Mouse (Mus musculus) stomach, embryonic 14.5 days (tissue): Measurements from ENCODE around the gene Rap1gap2. TPM values are rescaled to one million over a fixed set of nuclear protein-coding genes. Genes with fewer than 3 reads are reported as not detected.

Source experiments
- ATAC-seq: fragments of 200-750 bp; cut with Nextera tagmentation; 2 replicates; pipeline ENCODE4 v1.8.0; 2017; ENCODE audit warnings: low read depth, moderate TSS enrichment; ENCODE audit not compliant: insufficient number of reproducible peaks, insufficient read depth, low FRiP score
- H3K27ac ChIP-seq: fragments of 300-500 bp; sonication (generic); 2 replicates; pipeline ENCODE4 v1.5.1; 2014; ENCODE audit warnings: mild to moderate bottlenecking, low read length, moderate library complexity, mixed read lengths
- H3K27me3 ChIP-seq: fragments of 300-500 bp; sonication (generic); 2 replicates; pipeline ENCODE4 v1.6.1; 2014; ENCODE audit warnings: low read length, control low read depth, mixed read lengths; ENCODE audit not compliant: control insufficient read depth, insufficient read depth
- H3K36me3 ChIP-seq: fragments of 300-500 bp; sonication (generic); 2 replicates; pipeline ENCODE4 v1.6.1; 2014; ENCODE audit warnings: mild to moderate bottlenecking, control low read depth, low read length, moderate library complexity, mixed read lengths; ENCODE audit not compliant: control insufficient read depth, insufficient read depth
- H3K4me1 ChIP-seq: fragments of 300-500 bp; sonication (generic); 2 replicates; pipeline ENCODE4 v1.6.1; 2014; ENCODE audit warnings: low read length, control low read depth, mixed read lengths; ENCODE audit not compliant: control insufficient read depth, insufficient read depth
- H3K4me2 ChIP-seq: fragments of 300-500 bp; sonication (generic); replicated peaks from 2 replicates; pipeline ENCODE4 v1.6.1; 2014; ENCODE audit warnings: low read depth, low read length, control low read depth
- H3K4me3 ChIP-seq: fragments of 300-500 bp; sonication (generic); 2 replicates; pipeline ENCODE4 v1.5.1; 2014; ENCODE audit warnings: low read depth, low read length, control low read depth
- H3K9ac ChIP-seq: fragments of 300-500 bp; sonication (generic); replicated peaks from 2 replicates; pipeline ENCODE4 v1.6.1; 2014; ENCODE audit warnings: low read depth, mild to moderate bottlenecking, control low read depth, low read length, moderate library complexity, mixed read lengths
- H3K9me3 ChIP-seq: fragments of 300-500 bp; sonication (generic); 2 replicates; pipeline ENCODE4 v1.6.1; 2016; ENCODE audit warnings: low read depth, low read length, control low read depth; ENCODE audit not compliant: control insufficient read depth
- WGBS: fragments of 180-500 bp; shearing (Covaris S2); extraction: QIAGEN DNeasy Blood & Tissue Kit; methylation state at CpG from one replicate; pipeline ENCODE4 v1.1.7; 2014; 5-methylcytosine and 5-hydroxymethylcytosine counted together
- polyA plus RNA-seq: library from polyadenylated mRNA; unstranded; fragments of >200 nt; fragmentation: Nextera tagmentation; extraction: Ambion mirVana; gene quantifications from 2 replicates; pipeline ENCODE4 v1.2.1, GENCODE M21; 2014

Rap1gap2 gene
- 5.6 and 6.6 TPM in 2 replicates for polyA plus RNA-seq

DNA sequence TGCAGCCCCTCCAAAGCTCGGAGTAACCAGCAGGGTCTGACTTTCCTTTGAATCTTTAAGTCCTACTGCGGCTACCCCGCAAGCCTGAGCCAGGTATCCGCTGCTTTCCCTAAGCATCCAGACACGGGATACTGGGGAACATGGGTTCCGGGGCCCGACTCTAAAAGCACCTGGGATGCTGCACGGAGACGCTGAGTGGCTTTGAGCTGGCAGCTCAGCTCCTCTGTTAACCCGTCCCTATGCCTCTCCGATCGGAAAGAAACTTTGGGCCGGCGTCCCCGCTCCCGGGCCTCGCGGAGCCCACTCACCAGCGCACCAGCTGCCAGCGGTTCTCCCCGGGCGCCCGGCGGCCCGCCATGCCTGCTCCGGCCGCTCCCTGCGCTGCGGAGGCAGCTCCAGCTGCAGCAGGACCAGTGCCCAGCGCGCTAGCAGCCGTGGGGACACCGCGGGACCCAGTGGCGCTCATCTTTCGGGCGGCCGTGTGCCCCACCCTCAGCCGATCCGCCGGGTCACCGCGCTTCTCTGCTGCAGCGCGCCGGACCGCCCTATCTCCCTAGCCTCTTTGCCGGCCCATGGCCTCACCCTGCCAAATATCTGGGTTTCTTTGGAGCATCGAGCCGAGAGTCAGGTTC is at the start of gene Rap1gap2:
Rap1gap2 (minus strand) TSS at position 371 of the 632 bp plus-strand sequence.
- no peak for ATAC-seq
- H3K27ac ChIP-seq: no peak within 1 kb of the TSS
- under 1% methylated on average over 50 of the region's 50 CpGs for WGBS
- no peak within 1 kb of the TSS for H3K9ac ChIP-seq
- peak within 1 kb of the TSS; percentile 34 for H3K4me3 ChIP-seq
- H3K4me2 ChIP-seq: peak within 1 kb of the TSS; percentile 59
- no peaks in the 10 kb centered on the region for H3K9me3 ChIP-seq
- peaks cover 21% of the 10 kb centered on the region for H3K27me3 ChIP-seq
- H3K4me1 ChIP-seq: peaks cover 5% of the 10 kb centered on the region; the same call in 1 of the 2 replicates
- no peaks in the 10 kb centered on the region for H3K36me3 ChIP-seq

DNA sequence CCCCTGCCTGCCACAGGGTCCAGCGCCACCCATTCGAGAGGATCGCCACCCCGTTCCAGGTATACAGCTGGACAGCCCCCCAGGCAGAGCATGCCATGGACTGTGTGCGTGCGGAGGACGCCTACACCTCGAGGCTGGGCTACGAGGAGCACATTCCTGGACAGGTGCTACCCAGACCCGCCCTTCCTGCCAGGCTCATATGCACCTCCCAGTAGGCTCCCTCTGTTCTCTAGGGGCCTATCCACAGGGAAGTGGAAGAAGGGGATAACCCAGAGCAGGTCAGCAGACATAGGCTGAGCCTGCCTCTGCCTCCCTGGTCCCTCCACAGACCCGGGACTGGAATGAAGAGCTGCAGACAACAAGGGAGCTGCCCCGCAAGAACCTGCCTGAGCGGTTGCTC is 49.6 kb upstream of the Rap1gap2 start:
- Histone ChIP-seq H3K27ac (no peak overlapping the region), H3K9ac (no peak overlapping the region), H3K27me3 (no peaks in the 10 kb centered on the region), H3K4me1 (no peaks in the 10 kb centered on the region), H3K4me2 (no peak overlapping the region), H3K4me3 (no peak overlapping the region), H3K36me3 (peaks cover 80% of the 10 kb centered on the region), H3K9me3 (no peaks in the 10 kb centered on the region)
- WGBS: 93% methylated on average over 13 of the region's 13 CpGs
- no peak for ATAC-seq

DNA sequence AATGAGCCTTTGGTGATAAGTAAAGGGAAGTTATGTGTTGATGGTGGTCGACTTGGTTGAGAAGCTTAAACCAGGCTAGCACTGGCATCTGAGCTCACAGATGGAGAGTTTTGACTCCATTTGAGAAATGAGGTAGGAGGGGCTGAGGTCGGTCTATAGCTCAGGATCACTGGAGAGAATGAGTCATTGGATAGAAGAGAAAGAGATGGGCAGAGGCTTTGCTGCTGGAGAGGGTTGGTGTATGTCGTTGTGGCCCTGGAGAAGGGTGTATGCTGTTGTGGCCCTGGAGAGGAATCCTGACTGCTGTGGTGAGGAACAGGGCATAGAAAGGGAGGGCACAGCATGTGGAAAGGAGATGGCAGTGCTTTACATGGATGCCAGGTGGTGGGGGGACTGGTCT is 45.2 kb upstream of the Rap1gap2 start:
- Histone ChIP-seq H3K4me1 (peaks cover 15% of the 10 kb centered on the region), H3K27ac (no peak overlapping the region), H3K36me3 (peaks cover 41% of the 10 kb centered on the region), H3K9ac (no peak overlapping the region), H3K9me3 (no peaks in the 10 kb centered on the region), H3K4me2 (no peak overlapping the region), H3K27me3 (no peaks in the 10 kb centered on the region), H3K4me3 (no peak overlapping the region)
- no peak for ATAC-seq
- 72% methylated on average over 3 of the region's 3 CpGs for WGBS

DNA sequence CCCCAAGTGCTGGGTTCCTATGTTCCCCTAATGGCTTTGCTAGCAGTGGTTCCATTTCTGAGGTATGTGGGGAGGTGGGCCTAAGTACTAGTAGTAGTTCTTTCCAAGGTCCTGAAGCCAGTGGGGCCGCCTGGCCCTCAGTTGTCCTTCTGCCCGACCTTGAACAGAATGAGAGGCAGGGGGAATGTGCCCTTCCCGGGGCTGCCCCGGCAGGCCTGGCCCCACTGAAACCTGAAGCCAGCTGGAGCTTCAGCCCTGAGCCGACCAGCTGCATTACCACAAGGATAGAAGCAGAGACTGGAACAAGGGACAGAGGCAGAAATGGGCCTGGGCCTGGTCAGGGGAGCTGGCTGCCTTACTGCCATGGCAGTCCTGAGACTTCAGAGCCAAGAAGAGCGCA is 42.7 kb upstream of the Rap1gap2 start:
- 47% methylated on average over 6 of the region's 6 CpGs for WGBS
- no peak overlapping the region for H3K4me2 ChIP-seq
- H3K27ac ChIP-seq: no peak overlapping the region
- H3K4me3 ChIP-seq: no peak overlapping the region
- no peaks in the 10 kb centered on the region for H3K9me3 ChIP-seq
- H3K4me1 ChIP-seq: peaks cover 26% of the 10 kb centered on the region
- H3K27me3 ChIP-seq: no peaks in the 10 kb centered on the region
- no peak overlapping the region for H3K9ac ChIP-seq
- H3K36me3 ChIP-seq: peaks cover 17% of the 10 kb centered on the region
- ATAC-seq: no peak

DNA sequence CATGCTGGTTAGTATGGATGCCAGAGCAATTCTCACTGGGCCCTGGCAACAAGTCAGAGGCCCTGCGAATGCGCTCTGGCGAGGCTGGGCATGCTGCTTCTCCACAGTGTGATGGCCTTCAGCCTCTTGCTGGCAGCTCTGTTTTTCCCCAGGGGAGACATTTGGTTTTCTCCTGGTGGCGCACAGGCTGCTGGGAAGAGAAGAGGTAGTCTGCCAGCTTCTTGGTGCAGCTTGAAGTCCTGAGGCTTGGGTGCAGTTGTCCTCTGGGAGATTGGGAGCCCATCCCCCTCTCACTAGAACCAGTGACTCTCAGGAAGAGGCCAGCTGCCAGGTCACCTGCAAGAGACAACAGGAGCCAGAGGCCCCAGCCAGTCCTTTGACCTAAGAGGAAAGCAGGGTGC is 42.1 kb upstream of the Rap1gap2 start:
- Histone ChIP-seq H3K4me1 (peaks cover 26% of the 10 kb centered on the region), H3K27ac (no peak overlapping the region), H3K27me3 (no peaks in the 10 kb centered on the region), H3K4me3 (no peak overlapping the region), H3K9ac (no peak overlapping the region), H3K9me3 (no peaks in the 10 kb centered on the region), H3K4me2 (no peak overlapping the region), H3K36me3 (peaks cover 11% of the 10 kb centered on the region)
- no peak for ATAC-seq
- WGBS: 89% methylated on average over 4 of the region's 4 CpGs

DNA sequence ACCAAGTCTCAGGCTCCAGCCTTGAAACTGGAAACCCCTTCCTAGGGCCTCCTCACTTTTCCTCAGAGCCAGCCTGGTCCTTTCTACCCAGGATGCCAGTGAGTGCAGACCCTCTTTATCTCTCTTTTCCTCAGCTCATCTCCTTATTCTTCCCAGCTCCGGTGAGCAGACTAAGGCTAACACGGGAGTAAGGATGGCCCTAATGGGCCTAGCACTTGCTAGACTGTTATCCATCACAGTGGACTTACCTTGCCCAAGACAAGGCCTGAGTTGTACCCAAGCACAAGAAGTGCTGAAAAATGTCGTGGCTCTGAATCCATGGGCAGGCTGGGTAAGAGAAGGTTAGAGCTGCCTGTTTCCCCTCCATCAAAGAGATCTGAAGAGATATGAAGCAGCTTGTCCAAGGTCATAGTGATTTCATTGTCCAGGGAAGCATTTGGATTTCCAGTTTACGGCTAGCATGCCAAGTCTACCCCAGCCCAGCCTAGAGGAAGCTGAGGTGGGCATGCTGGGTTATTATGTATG is 39.9 kb upstream of the Rap1gap2 start:
- no peaks in the 10 kb centered on the region for H3K9me3 ChIP-seq
- no peaks in the 10 kb centered on the region for H3K27me3 ChIP-seq
- H3K4me3 ChIP-seq: peak overlapping the region; percentile 95
- H3K27ac ChIP-seq: peak overlapping the region; percentile 80; the same call in 1 of the 2 replicates
- WGBS: 44% methylated on average over 4 of the region's 4 CpGs
- no peak for ATAC-seq
- H3K36me3 ChIP-seq: no peaks in the 10 kb centered on the region
- peak overlapping the region; percentile 74; the same call in 1 of the 2 replicates for H3K9ac ChIP-seq
- peaks cover 26% of the 10 kb centered on the region for H3K4me1 ChIP-seq
- peak overlapping the region; percentile 76 for H3K4me2 ChIP-seq

DNA sequence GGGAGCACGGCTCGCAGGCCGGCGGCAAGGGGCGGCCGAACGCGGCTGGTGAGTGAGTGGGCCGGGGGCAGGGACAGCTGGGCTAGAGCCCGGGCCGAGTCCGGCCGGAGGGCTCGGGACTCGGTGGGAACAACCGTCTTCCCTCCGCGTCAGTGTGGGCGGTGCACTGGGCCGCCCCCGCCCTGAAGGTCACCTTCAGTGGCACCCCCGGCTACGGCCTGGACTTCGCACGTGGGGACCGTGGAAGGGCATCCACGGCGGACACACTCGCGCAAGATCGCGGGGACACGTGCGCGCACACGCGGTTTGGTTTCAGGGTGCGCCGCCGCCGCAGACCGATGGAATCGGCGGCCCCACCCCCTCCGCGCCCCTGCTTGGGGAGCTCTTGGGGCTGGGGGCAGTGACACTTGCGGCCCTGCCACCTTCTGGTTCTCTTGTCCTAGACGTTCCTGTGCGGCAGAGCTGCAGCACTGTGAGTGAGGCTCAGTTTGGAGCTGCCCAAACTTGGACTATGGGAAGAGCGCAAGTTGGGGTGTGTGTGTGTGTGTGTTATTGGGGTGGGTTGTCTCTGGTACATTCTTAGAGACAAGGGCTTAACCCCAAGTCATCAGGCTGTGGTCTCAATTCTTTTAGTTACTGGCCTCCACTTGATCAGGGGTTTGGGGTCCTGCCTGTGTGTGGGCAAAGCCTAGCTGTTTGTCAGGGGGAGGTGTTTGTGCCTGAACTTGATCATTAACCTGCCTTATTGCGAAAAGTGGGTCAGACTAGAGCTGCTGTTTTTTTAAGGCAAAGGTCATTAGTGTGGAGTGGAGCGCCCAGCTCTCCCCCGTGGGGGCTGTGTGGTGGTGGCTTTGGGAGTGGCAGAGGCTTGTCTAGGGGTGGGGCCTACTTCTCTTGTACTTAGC is 39.2 kb upstream of the Rap1gap2 start:
- WGBS: 1% methylated on average over 52 of the region's 53 CpGs

DNA sequence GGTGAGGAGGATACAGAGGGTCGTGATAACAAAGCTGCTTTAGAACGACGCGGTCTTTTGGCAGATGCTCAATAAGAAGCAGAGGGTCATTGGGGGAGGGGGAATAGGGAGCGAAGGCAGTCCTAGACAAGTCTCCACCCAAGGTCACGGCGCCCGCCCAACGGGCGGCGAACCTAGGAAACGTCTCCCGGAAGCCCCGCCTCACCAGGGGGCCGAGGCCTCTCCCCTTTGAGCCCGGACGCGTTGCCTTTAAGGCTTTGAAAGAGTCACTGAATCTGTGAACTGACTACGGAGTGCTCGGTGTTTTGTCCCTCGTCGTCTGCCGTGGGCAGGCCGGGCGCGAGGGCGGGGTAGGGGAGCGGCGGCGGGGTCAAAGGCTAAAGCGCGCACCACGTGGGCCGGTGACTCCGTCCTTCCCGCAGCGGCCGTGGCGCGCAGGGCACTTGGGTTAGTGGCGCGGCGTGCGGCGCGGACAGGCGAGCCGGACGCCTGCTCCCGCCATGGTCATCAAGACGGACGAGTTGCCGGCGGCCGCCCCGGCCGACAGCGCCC is 38.5 kb upstream of the Rap1gap2 start, which contains the start of gene Cluh:
Cluh (plus strand) TSS at position 401 of the 552 bp plus-strand sequence.
- under 1% methylated on average over 58 of the region's 58 CpGs for WGBS
- Histone ChIP-seq H3K27me3 (no peaks in the 10 kb centered on the region), H3K27ac (peak within 1 kb of the TSS; percentile 80)

More for the DNA sequence above, 39.2 kb upstream of the Rap1gap2 start:
- Histone ChIP-seq H3K27me3 (no peaks in the 10 kb centered on the region), H3K9me3 (no peaks in the 10 kb centered on the region), H3K27ac (peak overlapping the region; percentile 80), H3K36me3 (no peaks in the 10 kb centered on the region), H3K4me2 (peak overlapping the region; percentile 76), H3K9ac (peak overlapping the region; percentile 74), H3K4me3 (peak overlapping the region; percentile 95), H3K4me1 (peaks cover 26% of the 10 kb centered on the region)
- peak; percentile 54 for ATAC-seq

More for the DNA sequence above, 38.5 kb upstream of the Rap1gap2 start, which contains the start of gene Cluh:
- ATAC-seq: peak; percentile 91
- H3K9ac ChIP-seq: peak within 1 kb of the TSS; percentile 74
- H3K4me3 ChIP-seq: peak within 1 kb of the TSS; percentile 95
- peak within 1 kb of the TSS; percentile 76 for H3K4me2 ChIP-seq
- H3K4me1 ChIP-seq: peaks cover 26% of the 10 kb centered on the region
- H3K9me3 ChIP-seq: no peaks in the 10 kb centered on the region
- H3K36me3 ChIP-seq: no peaks in the 10 kb centered on the region
